8 mouse cellular contexts compared by ENCODE assay signal in the genomic region with DNA sequence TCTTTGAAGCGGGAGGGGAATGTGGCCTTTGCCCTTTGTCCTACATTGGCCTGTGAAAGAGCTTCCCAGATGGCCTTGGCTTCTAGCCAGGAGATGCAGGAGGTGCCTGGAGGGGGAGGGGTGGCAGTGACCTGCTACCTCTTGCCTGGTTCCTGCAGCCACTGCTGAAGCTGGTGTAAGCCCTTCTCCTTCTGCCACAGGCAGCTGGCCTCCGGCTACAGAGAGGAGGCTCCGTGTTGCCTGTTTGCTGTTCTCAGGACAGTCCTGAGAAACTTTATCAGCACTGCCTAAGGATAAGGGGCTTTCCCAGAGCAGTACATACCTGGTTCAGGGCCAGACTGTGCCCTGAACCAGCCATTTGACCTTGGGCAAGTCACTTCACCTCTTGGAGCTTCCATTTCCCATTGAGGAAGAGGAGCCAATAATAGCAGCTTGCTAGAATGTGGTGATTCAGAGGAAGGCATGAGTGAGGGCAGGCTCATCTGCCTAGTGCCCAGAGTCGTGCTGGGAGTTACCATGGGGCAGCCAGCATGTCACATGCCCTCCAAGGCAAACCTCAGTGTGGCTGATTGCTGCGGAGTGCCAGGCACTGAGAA. TPM values are rescaled to one million over a fixed set of nuclear protein-coding genes. Genes with fewer than 3 reads are reported as not detected.
DNase-seq lines count a peak whose midpoint lies in the region; ATAC-seq lines count a peak whose summit lies in the region.

No protein-coding gene starts in this region.

- no peak overlapping the region for H3K27ac ChIP-seq in forebrain, embryonic 14.5 days (ENCODE audit: low read depth, low read length)
- peak overlapping the region; percentile 75 for H3K27ac ChIP-seq in intestine, embryonic 16.5 days (ENCODE audit: low read length)

- ATAC-seq in forebrain, embryonic 14.5 days: peak; percentile 20; the same call in 1 of the 2 replicates
- ATAC-seq in intestine, embryonic 16.5 days: peak; percentile 88
- ATAC-seq in inflammation-experienced regulatory T-cells, adult 6 months: no peak

- no peak overlapping the region for H3K9ac ChIP-seq in forebrain, embryonic 14.5 days (ENCODE audit: low read length)
- no peak overlapping the region for H3K9ac ChIP-seq in intestine, embryonic 16.5 days (ENCODE audit: low read depth, low read length)

- H3K4me2 ChIP-seq in forebrain, embryonic 14.5 days (ENCODE audit: low read length): no peak overlapping the region
- H3K4me2 ChIP-seq in intestine, embryonic 16.5 days (ENCODE audit: low read depth, low read length): no peak overlapping the region

- peaks cover 6% of the 10 kb centered on the region; the same call in 1 of the 2 replicates for H3K4me1 ChIP-seq in forebrain, embryonic 14.5 days (ENCODE audit: control insufficient read depth, insufficient read depth, low read length)
- H3K4me1 ChIP-seq in intestine, embryonic 16.5 days (ENCODE audit: control insufficient read depth, insufficient read depth, low read length): peaks cover 23% of the 10 kb centered on the region

- no peaks in the 10 kb centered on the region for H3K27me3 ChIP-seq in forebrain, embryonic 14.5 days (replicated peaks; ENCODE audit: control insufficient read depth, insufficient read depth, low read length)
- H3K27me3 ChIP-seq in intestine, embryonic 16.5 days (replicated peaks; ENCODE audit: control insufficient read depth, insufficient read depth, low read length): no peaks in the 10 kb centered on the region

- 50% methylated on average over 5 of the region's 5 CpGs for WGBS in forebrain, embryonic 14.5 days
- 38% methylated on average over 5 of the region's 5 CpGs for WGBS in intestine, embryonic 16.5 days

- H3K9me3 ChIP-seq in forebrain, embryonic 14.5 days (replicated peaks; ENCODE audit: control insufficient read depth, low read length): no peaks in the 10 kb centered on the region
- peaks cover 4% of the 10 kb centered on the region; the same call in 1 of the 2 replicates for H3K9me3 ChIP-seq in intestine, embryonic 16.5 days (ENCODE audit: control insufficient read depth, low read length)

- no peak overlapping the region for H3K4me3 ChIP-seq in forebrain, embryonic 14.5 days (ENCODE audit: low read depth, low read length)
- no peak overlapping the region for H3K4me3 ChIP-seq in intestine, embryonic 16.5 days (ENCODE audit: low read length)

- H3K36me3 ChIP-seq in forebrain, embryonic 14.5 days (ENCODE audit: control insufficient read depth, insufficient read depth, low read length): no peaks in the 10 kb centered on the region
- peaks cover 12% of the 10 kb centered on the region for H3K36me3 ChIP-seq in intestine, embryonic 16.5 days (ENCODE audit: control insufficient read depth, insufficient read depth, low read length)

- peak; percentile 76 for DNase-seq in gastrocnemius, adult 18-20 months (ENCODE audit: low spot score)
- no peak for DNase-seq in gastrocnemius, postnatal 4 days (ENCODE audit: low spot score in 2 of 2)
- DNase-seq in adrenal gland, postnatal 10 days: peak; percentile 89
- peak; percentile 62 for DNase-seq in forebrain, embryonic 14.5 days (ENCODE audit: low spot score)
- DNase-seq in lung, adult 18-20 months: peak; percentile 78 to 83
- DNase-seq in right cerebral cortex, adult 18-20 months: no peak

RNA-seq across cellular contexts. Expression of gene Tgm2, which starts 15.7 kb away (rescaled TPM):
- 10 to 100 TPM; 40.7 to 47.3 TPM for total RNA-seq in gastrocnemius, adult 18-20 months (2021)
- 100 to 1,000 TPM in 1 of 2 experiments, 10 to 100 TPM in 1; 81.0 to 130 TPM for total RNA-seq in gastrocnemius, postnatal 4 days (2021)
- 10 to 100 TPM; 77.2 to 80.0 TPM for total RNA-seq in adrenal gland, postnatal 10 days (2021)
- 5.0 and 7.0 TPM in 2 replicates for polyA plus RNA-seq in forebrain, embryonic 14.5 days (2014; fragmentation: Nextera tagmentation; extraction: Ambion mirVana)
- 94.9 and 96.5 TPM in 2 replicates for polyA plus RNA-seq in intestine, embryonic 16.5 days (2015; fragmentation: Nextera tagmentation; extraction: Ambion mirVana)
- 1 to 10 TPM; 1.2 to 2.6 (median 2.1) TPM for polyA plus RNA-seq in inflammation-experienced regulatory T-cells, adult 6 months (2017; shearing (Covaris generic))

Comparison
In these comparisons a context has a peak if more than half of its experiments do, and no peak if none do; other contexts are left out.
1. DNase-seq: peak in gastrocnemius, adult 18-20 months (single experiment), adrenal gland, postnatal 10 days (single experiment), forebrain, embryonic 14.5 days (single experiment) and lung, adult 18-20 months (2 of 2); none in gastrocnemius, postnatal 4 days (0 of 2) and right cerebral cortex, adult 18-20 months (single experiment).